Mouse (Mus musculus) stomach, postnatal 0 days (tissue): Measurements from ENCODE around the gene Mdm4. TPM values are rescaled to one million over a fixed set of nuclear protein-coding genes. Genes with fewer than 3 reads are reported as not detected.

Experiments
- ATAC-seq: fragments of 200-750 bp; cut with Nextera tagmentation; 2 replicates; pipeline ENCODE4 v1.8.0; 2017; ENCODE audit not compliant: low FRiP score, low TSS enrichment
- DNase-seq: peaks from one replicate; pipeline ENCODE4 v3.0.0-alpha.2; 2016; ENCODE audit warnings: low spot score
- H3K27ac ChIP-seq: fragments of 300-500 bp; sonication (generic); replicated peaks from 2 replicates; pipeline ENCODE4 v1.5.1; 2014; ENCODE audit warnings: mild to moderate bottlenecking, control low read depth
- H3K27me3 ChIP-seq: fragments of 300-500 bp; sonication (generic); 2 replicates; pipeline ENCODE4 v1.6.1; 2014; ENCODE audit warnings: low read length; ENCODE audit not compliant: control insufficient read depth, insufficient read depth
- H3K36me3 ChIP-seq: fragments of 300-500 bp; sonication (generic); 2 replicates; pipeline ENCODE4 v1.6.1; 2014; ENCODE audit warnings: low read length, mixed read lengths; ENCODE audit not compliant: control insufficient read depth, insufficient read depth
- H3K4me1 ChIP-seq: fragments of 300-500 bp; sonication (generic); replicated peaks from 2 replicates; pipeline ENCODE4 v1.6.1; 2014; ENCODE audit warnings: antibody characterized with exemption; ENCODE audit not compliant: control insufficient read depth, insufficient read depth
- H3K4me2 ChIP-seq: fragments of 300-500 bp; sonication (generic); replicated peaks from 2 replicates; pipeline ENCODE4 v1.6.1; 2014; ENCODE audit warnings: low read depth, mild to moderate bottlenecking, control low read depth, moderate library complexity
- H3K4me3 ChIP-seq: fragments of 300-500 bp; sonication (generic); 2 replicates; pipeline ENCODE4 v1.5.1; 2014; ENCODE audit warnings: low read depth, low read length, control low read depth
- H3K9ac ChIP-seq: fragments of 300-500 bp; sonication (generic); 2 replicates; pipeline ENCODE4 v1.6.1; 2014; ENCODE audit warnings: mild to moderate bottlenecking, low read length, control low read depth, mixed read lengths
- H3K9me3 ChIP-seq: fragments of 300-500 bp; sonication (generic); 2 replicates; pipeline ENCODE4 v1.6.1; 2016; ENCODE audit warnings: low read length; ENCODE audit not compliant: control insufficient read depth
- CTCF ChIP-seq: IDR thresholded peaks from 2 replicates; pipeline ENCODE4 v1.5.1; 2016; ENCODE audit warnings: antibody characterized with exemption, low read depth, mild to moderate bottlenecking, moderate library complexity
- EP300 ChIP-seq: optimal IDR thresholded peaks from 2 replicates; pipeline ENCODE3; 2016; ENCODE audit warnings: antibody characterized with exemption
- WGBS: fragments of 180-500 bp; shearing (Covaris S2); extraction: QIAGEN DNeasy Blood & Tissue Kit; methylation state at CpG from one replicate; pipeline ENCODE4 v1.1.7; 2014; 5-methylcytosine and 5-hydroxymethylcytosine counted together
- polyA plus RNA-seq: library from polyadenylated mRNA; unstranded; fragments of >200 nt; fragmentation: Nextera tagmentation; extraction: Ambion mirVana; gene quantifications from 2 replicates; pipeline ENCODE4 v1.2.1, GENCODE M21; 2015

Gene Mdm4
- polyA plus RNA-seq, 1 experiment from 2014 or later: 11.3 TPM

DNA sequence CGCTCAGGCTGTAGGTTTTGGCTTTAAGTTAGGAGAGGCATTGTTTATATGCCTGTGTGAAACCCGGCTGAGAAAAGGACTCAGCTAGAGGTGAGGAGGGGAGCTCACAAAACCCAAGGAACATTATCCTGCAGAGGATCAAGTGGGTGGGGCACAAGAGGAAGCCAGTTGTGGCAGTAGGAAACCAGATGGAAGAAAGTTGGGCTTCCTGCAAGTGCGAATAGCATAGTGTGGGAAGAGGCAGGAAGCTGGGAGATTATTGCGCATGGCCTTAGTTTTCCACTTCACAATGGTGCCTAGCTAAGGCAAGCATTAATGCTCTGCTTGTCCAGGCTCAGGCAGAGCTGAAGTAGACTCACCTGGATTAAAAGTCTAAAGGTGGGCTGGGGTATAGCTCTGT is 30.3 kb upstream of the Mdm4 start:
- 44% methylated on average over 4 of the region's 4 CpGs for WGBS
- Histone ChIP-seq H3K27ac (peak overlapping the region; percentile 13; the same call in 1 of the 2 replicates), H3K9ac (no peak overlapping the region), H3K4me3 (no peak overlapping the region), H3K36me3 (no peaks in the 10 kb centered on the region), H3K4me1 (peaks cover 18% of the 10 kb centered on the region), H3K9me3 (no peaks in the 10 kb centered on the region), H3K27me3 (no peaks in the 10 kb centered on the region), H3K4me2 (no peak overlapping the region)
- ATAC-seq (no peak), DNase-seq (no peak)
- TF ChIP-seq EP300: no peak
- no peak for TF ChIP-seq CTCF

DNA sequence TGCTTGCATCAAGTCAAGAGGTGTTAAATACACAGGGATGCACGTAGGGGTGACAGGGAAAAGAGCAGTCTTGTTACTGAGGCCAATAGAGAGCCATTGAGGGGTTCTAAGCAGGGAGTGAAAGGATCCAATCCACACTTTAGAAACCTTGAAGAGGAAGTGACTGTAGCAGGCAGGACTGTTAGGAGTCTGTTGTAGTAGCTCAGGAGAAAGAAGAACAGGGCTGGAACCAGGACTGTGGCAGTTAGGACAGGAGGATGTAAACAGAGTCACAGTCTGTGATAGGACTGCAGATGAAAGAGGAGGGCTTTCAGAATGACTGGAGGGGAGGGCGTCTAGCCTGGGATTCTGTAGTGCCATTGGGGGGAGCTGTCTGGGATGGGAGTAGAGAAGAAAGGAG is 29.2 kb upstream of the Mdm4 start:
- ATAC-seq (no peak), DNase-seq (no peak)
- Histone ChIP-seq H3K4me2 (no peak overlapping the region), H3K9me3 (no peaks in the 10 kb centered on the region), H3K36me3 (no peaks in the 10 kb centered on the region), H3K4me1 (peaks cover 18% of the 10 kb centered on the region), H3K4me3 (no peak overlapping the region), H3K27me3 (no peaks in the 10 kb centered on the region), H3K27ac (no peak overlapping the region), H3K9ac (no peak overlapping the region)
- 48% methylated on average over 2 of the region's 2 CpGs for WGBS
- TF ChIP-seq CTCF (no peak), EP300 (no peak)

DNA sequence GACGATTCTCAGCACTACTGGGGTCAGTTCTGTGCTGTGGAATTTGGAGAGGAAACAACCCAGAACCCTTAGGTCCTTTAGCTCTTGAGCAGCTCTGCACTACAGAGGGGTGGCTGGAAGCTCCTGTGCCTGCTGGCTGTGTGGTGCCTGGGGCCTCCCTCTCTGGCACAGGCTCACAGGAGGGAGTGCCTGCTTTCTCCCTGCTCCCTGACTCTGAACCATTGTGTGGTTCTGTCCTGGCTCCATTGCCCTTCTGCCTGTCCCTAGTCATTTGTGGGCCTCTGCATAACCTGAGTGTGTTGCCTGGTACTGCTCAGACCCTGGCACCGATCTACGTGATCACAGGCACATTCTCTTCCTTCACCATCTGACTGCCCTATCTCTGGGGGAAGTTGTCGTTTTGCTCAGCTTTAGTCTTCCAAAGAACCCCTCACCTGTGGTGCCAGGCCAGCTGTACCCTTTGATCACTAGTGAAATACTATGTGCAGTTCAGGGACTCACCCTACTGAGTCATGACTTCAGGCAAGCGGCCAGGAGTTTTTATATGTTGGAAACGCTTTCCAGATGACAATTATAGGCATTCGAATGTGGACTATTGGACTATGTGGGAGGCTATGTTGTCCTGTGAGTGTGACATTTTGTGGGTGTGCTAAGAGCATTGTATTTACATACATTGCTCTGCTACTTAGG is 27.1 kb upstream of the Mdm4 start:
- Histone ChIP-seq H3K4me2 (peak overlapping the region; percentile 17; the same call in 1 of the 2 replicates), H3K4me3 (no peak overlapping the region), H3K4me1 (peaks cover 18% of the 10 kb centered on the region), H3K36me3 (no peaks in the 10 kb centered on the region), H3K9ac (0 out of 2 replicates have a peak overlapping the region, but pooled peaks have one; percentile 23), H3K9me3 (no peaks in the 10 kb centered on the region), H3K27ac (peak overlapping the region; percentile 95), H3K27me3 (no peaks in the 10 kb centered on the region)
- WGBS: 27% methylated on average over 7 of the region's 7 CpGs
- no peak for TF ChIP-seq CTCF
- no peak for TF ChIP-seq EP300
- ATAC-seq (peak; percentile 94), DNase-seq (peak; percentile 89)

DNA sequence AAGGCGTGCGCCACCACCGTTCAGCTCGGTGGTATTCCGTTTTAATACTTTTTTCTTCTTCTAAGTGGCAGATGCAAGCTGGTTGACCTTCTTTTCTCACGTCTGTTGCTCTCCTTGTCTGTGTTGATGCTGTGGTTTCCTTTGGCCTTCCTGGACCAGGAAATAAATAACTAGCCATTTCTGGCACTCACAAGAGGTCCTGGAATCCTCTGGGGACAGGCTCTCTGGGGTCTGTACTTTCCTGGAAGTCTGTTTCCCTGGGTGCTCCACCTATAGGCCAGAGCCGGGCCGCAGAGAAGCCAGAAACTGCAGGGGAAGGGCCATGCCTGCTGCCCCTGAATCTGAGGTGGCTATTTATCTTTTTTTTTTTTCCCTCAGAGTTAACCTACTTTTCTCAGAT is 24.0 kb upstream of the Mdm4 start:
- ATAC-seq (no peak), DNase-seq (no peak)
- no peak overlapping the region for H3K4me3 ChIP-seq
- no peaks in the 10 kb centered on the region for H3K27me3 ChIP-seq
- TF ChIP-seq CTCF (peak; percentile 16; the same call in 1 of the 2 replicates), EP300 (no peak)
- H3K9me3 ChIP-seq: no peaks in the 10 kb centered on the region
- H3K36me3 ChIP-seq: no peaks in the 10 kb centered on the region
- no peak overlapping the region for H3K4me2 ChIP-seq
- H3K27ac ChIP-seq: no peak overlapping the region
- H3K4me1 ChIP-seq: peaks cover 11% of the 10 kb centered on the region
- no peak overlapping the region for H3K9ac ChIP-seq
- WGBS: 72% methylated on average over 8 of the region's 8 CpGs

DNA sequence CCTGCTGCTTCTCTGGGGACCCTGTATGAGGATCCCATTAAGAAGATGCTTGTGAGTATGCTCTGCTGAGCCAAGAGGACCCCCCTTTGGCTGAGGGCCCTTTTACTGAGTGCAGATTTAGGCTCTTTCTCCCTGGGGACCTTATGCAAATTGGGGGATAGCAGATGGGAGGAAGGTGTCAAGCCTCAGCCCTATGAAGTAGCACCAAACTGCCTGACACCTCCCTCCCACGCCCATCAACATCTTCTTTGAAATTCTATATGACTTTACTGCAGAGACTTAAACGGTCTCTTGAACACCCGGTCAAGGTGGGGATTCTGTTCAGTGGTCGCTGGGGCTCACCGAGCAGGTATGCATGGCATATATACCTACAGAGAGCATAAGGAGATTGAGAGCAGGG is 22.7 kb upstream of the Mdm4 start:
- TF ChIP-seq CTCF (no peak), EP300 (no peak)
- no peaks in the 10 kb centered on the region for H3K36me3 ChIP-seq
- H3K27ac ChIP-seq: no peak overlapping the region
- WGBS: 46% methylated on average over 5 of the region's 5 CpGs
- no peak overlapping the region for H3K4me2 ChIP-seq
- peaks cover 11% of the 10 kb centered on the region for H3K4me1 ChIP-seq
- H3K27me3 ChIP-seq: no peaks in the 10 kb centered on the region
- H3K9me3 ChIP-seq: no peaks in the 10 kb centered on the region
- no peak overlapping the region for H3K9ac ChIP-seq
- ATAC-seq (no peak), DNase-seq (no peak)
- H3K4me3 ChIP-seq: no peak overlapping the region

DNA sequence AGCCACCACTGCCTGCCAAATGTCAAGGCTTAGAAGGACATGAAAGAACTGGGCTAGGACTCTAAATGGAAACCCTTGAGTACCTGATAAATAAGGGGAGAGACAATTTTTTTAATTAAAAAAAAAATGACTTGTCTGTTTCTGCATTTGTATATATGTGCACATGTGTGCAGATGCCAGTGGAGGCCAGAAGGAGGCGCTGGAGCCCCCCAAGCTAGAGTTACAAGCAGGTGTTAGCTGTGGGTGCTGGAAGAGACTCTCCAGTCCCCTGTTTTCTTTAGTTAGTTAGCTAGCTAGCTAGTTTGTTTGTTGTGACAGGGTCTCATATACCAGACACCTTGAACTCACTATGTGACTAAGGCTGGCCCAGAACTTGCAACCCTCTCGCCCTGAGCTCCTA is 21.5 kb upstream of the Mdm4 start:
- H3K9me3 ChIP-seq: no peaks in the 10 kb centered on the region
- 76% methylated on average over 2 of the region's 2 CpGs for WGBS
- no peak overlapping the region for H3K9ac ChIP-seq
- no peaks in the 10 kb centered on the region for H3K27me3 ChIP-seq
- no peak overlapping the region for H3K27ac ChIP-seq
- H3K4me3 ChIP-seq: no peak overlapping the region
- ATAC-seq: no peak
- no peak for DNase-seq
- no peak overlapping the region for H3K4me2 ChIP-seq
- H3K36me3 ChIP-seq: no peaks in the 10 kb centered on the region
- TF ChIP-seq EP300 (no peak), CTCF (peak; percentile 40)
- peaks cover 5% of the 10 kb centered on the region for H3K4me1 ChIP-seq
